Mouse (Mus musculus) kidney, embryonic 15.5 days (tissue): ENCODE results near the gene Perm1. TPM values are rescaled to one million over a fixed set of nuclear protein-coding genes. Genes with fewer than 3 reads are reported as not detected.

Source experiments
- ATAC-seq: fragments of 200-750 bp; cut with Nextera tagmentation; replicated peaks from 2 replicates; pipeline ENCODE4 v1.8.0; 2017; ENCODE audit warnings: moderate TSS enrichment; ENCODE audit not compliant: low FRiP score
- H3K27ac ChIP-seq: fragments of 300-500 bp; sonication (generic); 2 replicates; pipeline ENCODE4 v1.5.1; 2015; ENCODE audit warnings: mild to moderate bottlenecking, inconsistent platforms
- H3K27me3 ChIP-seq: fragments of 300-500 bp; sonication (generic); 2 replicates; pipeline ENCODE4 v1.6.1; 2015; ENCODE audit warnings: inconsistent platforms
- H3K36me3 ChIP-seq: fragments of 300-500 bp; sonication (generic); 2 replicates; pipeline ENCODE4 v1.6.1; 2015; ENCODE audit warnings: inconsistent platforms
- H3K4me1 ChIP-seq: fragments of 300-500 bp; sonication (generic); 2 replicates; pipeline ENCODE4 v1.6.1; 2015; ENCODE audit warnings: inconsistent platforms
- H3K4me2 ChIP-seq: fragments of 300-500 bp; sonication (generic); 2 replicates; pipeline ENCODE4 v1.6.1; 2015; ENCODE audit warnings: moderate library complexity, mild to moderate bottlenecking, inconsistent platforms
- H3K4me3 ChIP-seq: fragments of 300-500 bp; sonication (generic); replicated peaks from 2 replicates; pipeline ENCODE4 v1.5.1; 2015; ENCODE audit warnings: mild to moderate bottlenecking, inconsistent platforms
- H3K9ac ChIP-seq: fragments of 300-500 bp; sonication (generic); 2 replicates; pipeline ENCODE4 v1.6.1; 2015; ENCODE audit warnings: mild to moderate bottlenecking, inconsistent platforms
- H3K9me3 ChIP-seq: fragments of 300-500 bp; sonication (generic); replicated peaks from 2 replicates; pipeline ENCODE4 v1.6.1; 2016; ENCODE audit warnings: inconsistent platforms
- WGBS: fragments of 180-500 bp; shearing (Covaris S2); methylation state at CpG from one replicate; pipeline ENCODE4 v1.1.7; 2015; ENCODE audit warnings: mixed read lengths; 5-methylcytosine and 5-hydroxymethylcytosine counted together
- polyA plus RNA-seq: library from polyadenylated mRNA; unstranded; fragments of >200 nt; fragmentation: Nextera tagmentation; extraction: Ambion mirVana; gene quantifications from 2 replicates; pipeline ENCODE4 v1.2.1, GENCODE M21; 2015

The Perm1 gene
- polyA plus RNA-seq, 1 experiment from 2014 or later, result 0.84 TPM

GRCm38 (mm10) chr4:156188811-156189323, 26.8 kb upstream of the Perm1 start:
- H3K4me2 ChIP-seq, result peak overlapping the region; percentile 38

GRCm38 (mm10) chr4:156192421-156193199, 23.1 kb upstream of the Perm1 start:
- peak; percentile 16 for ATAC-seq
- Histone ChIP-seq H3K9ac (0 out of 2 replicates have a peak overlapping the region, but pooled peaks have one; percentile 21), H3K9me3 (no peaks in the 10 kb centered on the region), H3K27me3 (no peaks in the 10 kb centered on the region), H3K27ac (peak overlapping the region; percentile 92), H3K4me3 (no peak overlapping the region), H3K36me3 (peaks cover 35% of the 10 kb centered on the region), H3K4me1 (peaks cover 91% of the 10 kb centered on the region), H3K4me2 (peak overlapping the region; percentile 30)
- 32% methylated on average over 8 of the region's 8 CpGs for WGBS

More at GRCm38 (mm10) chr4:156188811-156189323, 26.8 kb upstream of the Perm1 start:
- no peak overlapping the region for H3K9ac ChIP-seq
- peaks cover 46% of the 10 kb centered on the region for H3K36me3 ChIP-seq
- WGBS, result 29% methylated on average over 6 of the region's 6 CpGs
- no peaks in the 10 kb centered on the region for H3K27me3 ChIP-seq
- no peak overlapping the region for H3K4me3 ChIP-seq
- no peaks in the 10 kb centered on the region for H3K9me3 ChIP-seq
- peak; percentile 64 for ATAC-seq
- H3K4me1 ChIP-seq, result peaks cover 95% of the 10 kb centered on the region
- H3K27ac ChIP-seq, result peak overlapping the region; percentile 87

- 0 out of 2 replicates have a peak overlapping the region, but pooled peaks have one; percentile 3 for H3K4me3 ChIP-seq
- H3K27ac ChIP-seq, result peak overlapping the region; percentile 92
- H3K9ac ChIP-seq, result 0 out of 2 replicates have a peak overlapping the region, but pooled peaks have one; percentile 21
- H3K36me3 ChIP-seq, result peaks cover 35% of the 10 kb centered on the region
- no peaks in the 10 kb centered on the region for H3K9me3 ChIP-seq
- 5% methylated on average over 2 of the region's 2 CpGs for WGBS
- peaks cover 85% of the 10 kb centered on the region for H3K4me1 ChIP-seq
- no peak for ATAC-seq
- H3K4me2 ChIP-seq, result peak overlapping the region; percentile 90
- no peaks in the 10 kb centered on the region for H3K27me3 ChIP-seq
Observed at GRCm38 (mm10) chr4:156193200-156193590, 22.5 kb upstream of the Perm1 start.

- ATAC-seq, result no peak
- no peaks in the 10 kb centered on the region for H3K27me3 ChIP-seq
- H3K4me2 ChIP-seq, result peak overlapping the region; percentile 90
- peaks cover 82% of the 10 kb centered on the region for H3K4me1 ChIP-seq
- H3K9me3 ChIP-seq, result no peaks in the 10 kb centered on the region
- H3K9ac ChIP-seq, result no peak overlapping the region
- H3K36me3 ChIP-seq, result peaks cover 35% of the 10 kb centered on the region
- peak overlapping the region; percentile 92 for H3K27ac ChIP-seq
- 73% methylated on average over 5 of the region's 5 CpGs for WGBS
- H3K4me3 ChIP-seq, result peak overlapping the region; percentile 97; the same call in 1 of the 2 replicates
Observed at GRCm38 (mm10) chr4:156193906-156194305, 21.8 kb upstream of the Perm1 start.

GRCm38 (mm10) chr4:156194346-156194745, 21.3 kb upstream of the Perm1 start:
- H3K4me1 ChIP-seq, result peaks cover 80% of the 10 kb centered on the region
- no peak overlapping the region for H3K9ac ChIP-seq
- H3K4me3 ChIP-seq, result peak overlapping the region; percentile 97
- H3K27ac ChIP-seq, result peak overlapping the region; percentile 92
- H3K36me3 ChIP-seq, result peaks cover 35% of the 10 kb centered on the region
- 48% methylated on average over 6 of the region's 6 CpGs for WGBS
- no peak for ATAC-seq
- H3K9me3 ChIP-seq, result no peaks in the 10 kb centered on the region
- H3K27me3 ChIP-seq, result no peaks in the 10 kb centered on the region
- peak overlapping the region; percentile 90 for H3K4me2 ChIP-seq

GRCm38 (mm10) chr4:156195927-156196870, 19.5 kb upstream of the Perm1 start:
- H3K9ac ChIP-seq, result peak overlapping the region; percentile 96
- no peaks in the 10 kb centered on the region for H3K27me3 ChIP-seq
- H3K4me2 ChIP-seq, result peak overlapping the region; percentile 90
- H3K4me3 ChIP-seq, result peak overlapping the region; percentile 97
- 3% methylated on average over 35 of the region's 35 CpGs for WGBS
- peak overlapping the region; percentile 92 for H3K27ac ChIP-seq
- H3K4me1 ChIP-seq, result peaks cover 64% of the 10 kb centered on the region
- no peak for ATAC-seq
- no peaks in the 10 kb centered on the region for H3K9me3 ChIP-seq
- peaks cover 18% of the 10 kb centered on the region for H3K36me3 ChIP-seq

GRCm38 (mm10) chr4:156197131-156197828, 18.4 kb upstream of the Perm1 start, which contains the start of gene Agrn:
Agrn (minus strand) TSS chr4:156197488.
- WGBS, result 1% methylated on average over 29 of the region's 88 CpGs
- H3K27me3 ChIP-seq, result 0 out of 2 replicates have a peak, but pooled peaks cover 2% of the 10 kb centered on the region
- peak within 1 kb of the TSS; percentile 96 for H3K9ac ChIP-seq
- peak; percentile 83 for ATAC-seq
- peaks cover 8% of the 10 kb centered on the region; the same call in 1 of the 2 replicates for H3K36me3 ChIP-seq
- peak within 1 kb of the TSS; percentile 97 for H3K27ac ChIP-seq
- peak within 1 kb of the TSS; percentile 97 for H3K4me3 ChIP-seq
- peak within 1 kb of the TSS; percentile 90 for H3K4me2 ChIP-seq
- no peaks in the 10 kb centered on the region for H3K9me3 ChIP-seq
- H3K4me1 ChIP-seq, result peaks cover 54% of the 10 kb centered on the region

GRCm38 (mm10) chr4:156197829-156198205, 17.9 kb upstream of the Perm1 start:
- H3K36me3 ChIP-seq, result peaks cover 8% of the 10 kb centered on the region; the same call in 1 of the 2 replicates
- H3K9ac ChIP-seq, result peak overlapping the region; percentile 43
- H3K27me3 ChIP-seq, result 0 out of 2 replicates have a peak, but pooled peaks cover 2% of the 10 kb centered on the region
- peaks cover 54% of the 10 kb centered on the region for H3K4me1 ChIP-seq
- H3K27ac ChIP-seq, result peak overlapping the region; percentile 97
- 0% methylated on average over 26 of the region's 26 CpGs for WGBS
- H3K4me2 ChIP-seq, result peak overlapping the region; percentile 90
- no peaks in the 10 kb centered on the region for H3K9me3 ChIP-seq
- peak; percentile 93 for ATAC-seq
- peak overlapping the region; percentile 97 for H3K4me3 ChIP-seq

- Histone ChIP-seq H3K9me3 (no peaks in the 10 kb centered on the region), H3K27me3 (peaks cover 14% of the 10 kb centered on the region), H3K4me2 (no peak within 1 kb of the TSS), H3K9ac (no peak within 1 kb of the TSS), H3K4me1 (peaks cover 41% of the 10 kb centered on the region), H3K27ac (no peak within 1 kb of the TSS), H3K36me3 (no peaks in the 10 kb centered on the region), H3K4me3 (no peak within 1 kb of the TSS)
- no peak for ATAC-seq
- WGBS, result 54% methylated on average over 10 of the region's 10 CpGs
Observed at GRCm38 (mm10) chr4:156200623-156201475, 14.8 kb upstream of the Perm1 start, which contains the start of gene Isg15. Isg15 (minus strand) TSS chr4:156200818.

- Histone ChIP-seq H3K27me3 (peaks cover 15% of the 10 kb centered on the region), H3K4me1 (peaks cover 33% of the 10 kb centered on the region), H3K36me3 (0 out of 2 replicates have a peak, but pooled peaks cover under 1% of the 10 kb centered on the region), H3K4me2 (peak overlapping the region; percentile 92), H3K9me3 (no peaks in the 10 kb centered on the region), H3K27ac (peak overlapping the region; percentile 38; the same call in 1 of the 2 replicates), H3K9ac (no peak overlapping the region), H3K4me3 (peak overlapping the region; percentile 56)
- ATAC-seq, result no peak
- whole genome bisulfite sequencing, result 37% methylated on average over 12 of the region's 12 CpGs
Observed at GRCm38 (mm10) chr4:156202462-156202893, 13.2 kb upstream of the Perm1 start.
